Mouse (Mus musculus): ENCODE data around the gene Ptx3.

The Ptx3 gene

DNA sequence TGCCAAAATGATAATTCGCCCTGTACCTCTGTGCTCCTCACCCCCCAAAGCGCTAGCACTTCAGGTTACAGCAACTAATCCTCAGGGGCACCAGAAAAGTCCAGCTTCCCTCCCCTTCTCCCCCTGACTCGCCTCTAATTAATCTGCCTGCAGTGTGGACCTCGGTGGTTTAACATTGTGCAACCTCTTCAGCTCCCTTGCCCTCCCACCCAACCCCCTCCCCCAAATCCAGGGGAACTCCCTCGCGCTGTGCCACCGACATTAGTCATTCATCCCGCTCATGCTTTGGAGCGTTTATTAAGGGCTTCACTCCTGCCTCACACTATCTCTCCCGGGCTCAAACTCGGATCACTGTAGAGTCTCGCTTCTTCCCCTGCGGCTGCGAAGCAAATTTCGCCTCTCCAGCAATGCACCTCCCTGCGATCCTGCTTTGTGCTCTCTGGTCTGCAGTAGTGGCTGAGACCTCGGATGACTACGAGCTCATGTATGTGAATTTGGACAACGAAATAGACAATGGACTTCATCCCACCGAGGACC is at the start of gene Ptx3:
Gene Ptx3 (plus strand): TSS at position 256 of the 537 bp plus-strand sequence.
- peak in 1 of 2 experiments; percentile 21 for DNase-seq

DNA sequence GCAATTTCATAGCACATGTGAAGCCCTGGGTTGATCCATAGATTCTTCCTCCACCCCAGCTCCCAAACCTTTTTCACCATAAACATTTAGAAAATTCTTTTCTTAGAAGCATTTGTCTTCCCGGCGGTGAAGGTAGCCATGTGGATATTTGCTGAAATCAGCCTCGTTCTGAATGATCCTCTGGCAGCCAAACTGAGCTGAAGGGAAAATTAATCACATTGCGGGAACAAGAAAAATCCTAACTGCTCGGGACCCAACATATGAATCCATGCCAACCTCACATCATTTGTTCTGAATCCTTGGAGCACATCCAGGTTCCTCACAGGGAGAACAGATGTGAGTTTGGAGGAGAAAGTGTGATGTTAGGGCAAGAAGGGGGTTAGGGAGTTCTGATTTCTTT is 46.8 kb upstream of the Ptx3 start:
- peak; percentile 20 to 26 for DNase-seq

DNA sequence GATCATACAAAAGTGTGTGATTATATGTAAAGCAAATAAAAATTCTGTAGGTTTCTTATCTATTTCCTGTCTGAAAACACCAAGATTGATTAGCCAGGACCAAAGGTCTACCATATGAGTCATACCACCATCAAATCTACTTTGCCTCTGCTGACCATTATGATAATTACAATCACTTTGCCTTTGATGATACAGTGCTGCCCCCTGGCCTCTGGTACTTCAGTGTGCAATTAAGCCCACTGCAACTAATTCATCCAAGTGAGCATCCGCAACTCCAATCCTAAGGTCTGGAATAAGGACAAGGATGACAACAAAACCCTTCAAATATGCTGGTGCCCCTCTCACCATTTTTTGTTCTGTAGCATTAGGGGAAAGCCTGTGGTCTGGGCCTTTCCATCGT is 40.1 kb upstream of the Ptx3 start:
- DNase-seq, result no peak

DNA sequence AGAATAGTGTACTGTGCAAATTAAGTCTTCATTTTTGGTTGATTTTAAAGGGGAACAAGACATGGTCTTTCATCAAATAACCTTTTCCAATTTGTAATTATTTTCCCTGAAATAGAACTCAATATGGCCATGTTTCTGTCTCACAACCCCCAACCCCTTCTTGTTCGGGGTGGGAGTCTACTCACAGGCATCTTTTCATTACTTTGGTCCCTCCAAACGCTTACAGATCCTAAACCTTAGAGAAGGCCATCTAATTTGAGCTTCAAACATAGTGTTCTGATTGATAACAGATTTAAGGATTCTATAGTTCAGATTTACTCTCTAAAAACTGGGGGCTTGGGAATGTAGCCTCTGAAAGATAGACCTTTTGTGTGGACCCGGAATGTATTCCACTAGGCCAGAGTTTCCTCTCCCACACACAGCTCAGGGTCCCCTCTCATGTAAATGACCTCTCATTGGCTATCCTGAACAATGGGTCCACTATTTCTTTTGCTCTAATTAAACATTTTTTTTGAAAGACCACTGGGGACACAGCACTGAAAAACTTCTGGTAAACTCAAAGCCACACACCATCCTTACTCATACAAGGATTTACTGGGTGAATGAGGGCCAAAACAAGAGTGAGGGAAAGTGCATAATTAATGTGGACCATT is 25.7 kb upstream of the Ptx3 start:
- DNase-seq, result no peak

DNA sequence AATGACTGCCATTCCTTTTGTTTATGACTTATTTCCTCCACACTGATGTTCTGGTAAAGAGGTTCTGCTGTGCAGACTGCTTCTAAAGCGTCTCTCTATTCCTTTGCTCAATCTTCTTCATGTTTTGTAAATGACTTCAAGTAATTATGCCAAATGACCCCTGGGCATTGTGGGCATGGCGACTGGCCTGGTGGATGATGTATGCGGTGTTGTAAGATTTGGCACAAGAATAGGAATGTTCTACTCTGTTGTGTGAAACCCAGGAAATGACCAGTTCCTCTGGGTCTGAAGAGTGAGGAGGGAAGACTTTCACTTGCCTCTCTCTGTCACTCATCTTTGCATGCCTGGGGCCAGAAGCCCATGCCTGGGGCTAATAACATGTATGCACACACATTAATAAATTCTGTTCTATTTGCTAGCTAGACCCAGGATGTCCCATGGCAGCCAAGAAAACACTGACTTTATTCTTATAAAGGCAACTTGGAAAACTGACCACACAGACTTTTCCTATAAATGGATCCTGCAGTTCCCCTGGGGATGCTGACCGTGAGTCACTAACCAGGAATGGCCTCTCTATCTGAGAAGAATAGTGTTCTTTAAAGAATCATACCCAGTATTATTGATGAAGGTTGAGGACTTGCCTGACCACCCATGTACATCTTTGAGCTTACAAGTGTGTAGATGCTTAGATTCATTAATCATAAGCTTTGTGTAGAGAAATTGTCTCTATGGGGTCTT is 10.7 kb upstream of the Ptx3 start:
- no peak for DNase-seq

DNA sequence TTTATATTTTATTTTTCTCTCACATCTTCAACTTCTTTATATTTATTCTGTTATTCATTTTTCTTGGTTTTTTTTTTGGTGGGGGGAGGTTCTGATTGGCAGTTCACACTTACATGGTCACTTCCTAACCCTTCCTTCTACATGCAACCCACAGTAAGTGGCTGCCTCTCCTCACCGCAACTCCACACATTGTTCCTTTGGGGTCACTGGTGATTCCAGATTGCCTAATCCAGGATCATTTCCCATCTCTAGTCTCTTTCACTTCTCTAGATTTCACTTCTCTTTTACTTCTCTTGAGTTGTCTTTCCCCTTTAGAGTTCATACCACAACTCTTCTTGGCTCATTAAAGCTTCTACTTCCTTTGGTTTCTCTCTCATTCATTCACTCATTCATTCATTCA is 6.2 kb upstream of the Ptx3 start:
- no peak for DNase-seq

DNA sequence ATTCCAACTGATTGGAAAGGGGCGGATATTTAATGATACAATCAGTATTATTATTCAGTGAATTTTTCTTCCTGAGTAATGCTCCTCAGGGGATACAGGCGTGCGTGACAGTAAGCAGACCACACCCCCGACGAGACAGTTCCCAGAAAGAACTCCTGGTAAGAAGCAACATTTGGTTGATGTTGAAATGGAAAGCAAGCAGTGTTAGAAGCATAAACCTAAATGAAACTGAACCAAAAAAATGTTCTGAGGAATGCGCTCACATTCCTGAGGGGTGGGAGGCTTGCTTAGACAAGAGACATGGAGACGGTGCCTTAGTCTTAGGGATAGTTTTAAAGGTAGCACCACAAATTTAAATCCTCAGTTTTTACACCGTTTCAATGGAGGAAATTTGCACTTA is 4.0 kb upstream of the Ptx3 start:
- no peak for DNase-seq

DNA sequence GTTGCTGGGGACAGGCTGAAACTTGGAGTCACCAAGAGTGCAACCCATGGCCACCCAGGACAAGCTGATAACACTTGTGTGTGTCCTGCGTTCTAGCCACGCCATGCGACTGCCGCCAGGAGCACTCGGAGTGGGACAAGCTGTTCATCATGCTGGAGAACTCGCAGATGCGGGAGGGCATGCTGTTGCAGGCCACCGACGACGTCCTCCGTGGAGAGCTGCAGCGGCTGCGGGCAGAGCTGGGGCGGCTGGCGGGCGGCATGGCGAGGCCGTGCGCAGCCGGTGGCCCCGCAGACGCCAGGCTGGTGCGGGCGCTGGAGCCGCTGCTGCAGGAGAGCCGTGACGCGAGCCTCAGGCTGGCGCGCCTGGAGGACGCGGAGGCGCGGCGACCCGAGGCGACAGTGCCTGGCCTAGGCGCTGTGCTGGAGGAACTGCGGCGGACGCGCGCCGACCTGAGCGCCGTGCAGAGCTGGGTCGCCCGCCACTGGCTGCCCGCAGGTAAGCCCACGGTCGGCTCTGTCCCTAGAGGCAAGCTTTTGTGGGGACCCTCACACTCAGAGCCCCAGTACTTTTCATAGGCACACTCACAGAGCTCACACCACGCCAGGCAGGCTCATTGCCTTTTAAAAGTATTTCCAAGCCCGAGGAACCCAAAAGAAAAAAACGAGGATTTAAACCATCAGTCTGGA is 988 bp downstream of the Ptx3 start:
- peak; percentile 45 to 56 for DNase-seq

DNA sequence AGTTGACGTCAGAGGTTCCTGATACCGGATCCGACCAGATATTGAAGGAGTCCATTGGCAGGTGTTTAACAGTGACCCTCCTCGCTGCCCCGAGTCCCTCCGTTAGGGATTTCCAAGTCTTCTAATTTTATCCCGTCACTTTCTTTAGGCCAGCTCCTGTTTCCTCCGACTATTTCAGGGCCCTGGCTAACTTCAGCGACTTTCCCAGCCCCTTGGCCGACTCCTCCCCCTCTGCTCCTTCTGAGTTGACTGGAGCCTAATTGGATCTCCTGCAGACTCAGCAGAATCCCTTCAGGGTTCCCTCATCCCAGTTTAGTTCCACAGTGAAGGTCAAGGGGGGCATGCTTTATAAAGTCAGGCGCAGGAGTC is 1.5 kb downstream of the Ptx3 start:
- DNase-seq, result no peak

DNA sequence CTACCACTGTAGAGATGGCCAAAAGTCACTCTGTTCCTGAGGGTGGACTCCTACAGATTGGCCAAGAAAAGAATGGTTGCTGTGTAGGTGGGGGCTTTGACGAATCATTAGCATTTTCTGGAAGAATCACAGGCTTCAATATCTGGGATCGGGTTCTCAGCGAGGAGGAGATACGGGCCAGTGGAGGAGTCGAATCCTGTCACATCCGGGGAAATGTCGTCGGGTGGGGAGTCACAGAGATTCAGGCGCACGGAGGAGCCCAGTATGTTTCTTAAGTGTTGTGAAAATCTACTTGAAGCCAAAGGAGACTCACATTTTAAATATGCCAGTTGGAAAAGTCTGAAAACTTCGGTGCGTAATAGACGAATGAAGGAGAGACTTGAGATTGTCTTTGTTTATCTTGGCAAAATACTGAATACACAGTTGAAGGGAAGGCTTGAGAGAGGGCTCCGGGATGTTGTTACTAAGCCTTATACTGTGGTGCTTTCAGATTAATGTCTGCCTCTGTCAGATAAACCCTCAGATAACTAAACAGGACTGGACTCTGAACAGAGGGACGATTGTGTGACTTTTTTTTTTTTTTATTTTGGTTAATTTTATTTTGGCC is 5.3 kb downstream of the Ptx3 start:
- no peak for DNase-seq

DNA sequence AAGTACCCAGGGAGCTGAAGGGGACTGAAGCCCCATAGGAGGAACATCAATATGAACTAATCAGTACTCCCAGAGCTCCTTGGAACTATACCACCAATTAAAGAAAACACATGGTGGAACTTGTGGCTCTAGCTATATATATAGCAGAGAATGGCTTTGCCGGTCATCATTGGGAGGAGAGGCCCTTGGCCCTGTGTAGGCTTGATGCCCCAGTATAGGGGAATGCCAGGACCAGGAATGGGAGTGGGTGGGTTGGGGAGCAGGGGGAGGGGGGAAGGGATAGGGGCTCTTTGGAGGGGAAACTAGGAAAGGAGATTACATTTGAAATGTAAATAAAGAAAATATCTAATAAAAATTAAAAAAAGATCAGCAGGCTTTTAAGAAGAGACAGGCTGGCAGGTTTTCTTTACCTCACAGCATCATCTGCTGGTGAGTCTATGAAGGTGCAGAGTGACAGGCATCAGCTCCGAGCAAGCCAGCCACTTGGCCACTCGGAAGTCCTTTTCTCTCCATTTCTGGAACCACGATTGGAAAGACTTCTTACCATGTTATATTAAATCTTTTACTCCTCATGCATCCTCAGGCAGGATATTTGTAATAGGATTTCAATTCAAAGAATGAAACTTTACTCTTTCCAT is 16.6 kb downstream of the Ptx3 start:
- DNase-seq, result peak; percentile 49 to 50

DNA sequence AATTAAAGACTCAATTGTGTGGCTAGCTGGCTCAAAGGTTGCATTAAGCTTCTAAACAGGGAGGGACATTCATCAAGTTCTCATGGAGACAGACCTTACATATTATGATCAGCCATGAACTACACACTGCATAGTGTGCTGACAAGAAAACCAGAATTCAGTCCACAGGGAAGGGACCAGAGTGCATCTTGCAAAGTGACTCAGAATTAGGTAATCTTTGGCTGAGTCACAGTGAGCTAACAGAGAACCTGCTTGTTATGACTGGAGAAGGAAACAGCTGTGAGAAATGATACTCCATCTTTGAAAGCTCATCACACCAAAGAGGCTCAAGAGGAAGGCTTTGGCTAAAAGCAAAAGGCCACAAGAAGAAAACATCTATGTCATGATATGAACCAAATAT is 20.8 kb downstream of the Ptx3 start:
- DNase-seq, result no peak

DNA sequence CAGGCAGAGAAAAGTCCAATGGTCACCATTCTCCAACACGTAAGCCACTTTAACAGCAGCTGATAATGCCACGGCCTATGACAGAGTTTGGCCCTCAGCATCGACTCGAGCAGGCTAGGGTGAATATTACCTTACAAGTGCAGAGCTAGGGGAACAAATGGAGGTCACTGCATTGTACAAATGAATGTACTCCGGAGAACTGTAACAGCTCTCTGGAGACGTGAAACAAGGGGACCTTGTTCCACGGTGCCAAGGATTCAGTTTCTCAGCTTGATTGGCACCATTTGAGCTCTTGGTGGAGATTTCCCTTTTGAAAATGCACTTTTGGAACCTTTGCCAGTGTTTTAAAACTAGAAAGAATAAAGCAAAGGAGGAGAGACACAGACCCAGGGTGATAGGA is 32.1 kb downstream of the Ptx3 start:
- DNase-seq, result no peak

DNA sequence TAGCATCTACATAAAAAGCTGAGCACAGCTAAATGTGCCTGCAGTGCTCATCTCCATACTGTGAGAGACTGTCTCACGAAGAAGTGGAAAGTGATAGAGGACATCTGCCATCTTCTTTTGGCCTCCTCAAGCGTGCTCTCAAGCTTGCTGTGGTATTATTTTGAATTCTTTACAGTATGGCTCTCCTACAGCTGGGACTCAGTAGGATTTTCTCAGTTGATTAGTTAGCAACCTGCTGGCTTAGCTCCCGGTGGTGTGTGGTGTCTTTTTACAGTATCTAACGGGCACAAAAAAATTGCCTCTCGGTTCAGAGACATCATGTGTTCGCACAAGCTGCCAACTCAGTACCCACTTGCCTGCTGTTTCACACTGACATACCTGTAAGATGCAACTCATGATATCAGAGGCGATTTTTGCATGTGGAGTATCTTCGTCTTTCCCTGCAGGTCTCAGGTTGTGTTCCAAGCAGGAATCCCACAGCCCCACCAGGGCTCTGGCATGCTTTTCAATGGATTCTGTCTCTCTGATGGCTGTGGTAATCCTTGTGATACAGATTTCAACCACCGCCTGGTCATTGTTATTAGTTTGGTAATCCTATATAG is 34.9 kb downstream of the Ptx3 start:
- DNase-seq, result peak; percentile 54 to 79

DNA sequence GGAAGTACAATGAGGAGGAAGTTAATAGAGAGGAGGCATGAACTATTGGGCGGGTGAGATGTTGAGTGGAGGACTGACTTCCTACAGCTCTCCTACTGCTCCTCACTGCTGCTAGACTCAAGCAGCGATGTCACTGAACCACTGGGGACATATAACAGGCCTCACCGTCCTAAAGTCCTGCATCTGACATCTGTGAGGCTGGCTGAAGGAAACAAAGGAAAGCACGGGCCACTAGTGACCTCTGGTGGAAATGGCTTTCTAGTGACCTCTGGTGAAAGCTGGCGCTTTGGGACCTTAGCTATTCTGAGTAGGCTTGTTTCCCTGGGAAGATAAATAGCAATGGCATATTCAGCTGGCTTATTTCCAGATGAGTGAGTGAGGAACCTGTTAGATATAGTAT is 42.6 kb downstream of the Ptx3 start:
- DNase-seq, result peak; percentile 36 to 41

DNA sequence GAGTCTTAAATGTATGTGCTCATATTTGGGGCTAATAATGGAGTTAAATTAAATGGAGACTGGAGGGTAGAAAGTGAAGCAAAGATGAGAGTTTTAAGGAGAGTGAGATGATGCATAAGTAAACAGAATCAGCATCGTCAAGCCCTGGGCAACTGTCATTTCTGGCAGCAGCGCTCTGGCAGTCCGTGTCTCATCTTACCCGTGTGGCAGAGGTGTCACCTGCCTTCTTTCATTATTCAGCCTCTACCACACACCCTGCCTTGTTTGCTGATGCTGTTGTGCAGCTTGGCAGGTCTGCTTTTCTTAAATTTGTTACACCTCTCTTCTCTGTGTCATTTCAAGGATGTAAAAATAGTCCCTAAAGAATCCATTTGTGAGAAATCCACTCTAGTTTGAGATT is 43.6 kb downstream of the Ptx3 start:
- peak; percentile 21 to 38 for DNase-seq

Data from cerebellum, postnatal 14 days (tissue).